Mouse (Mus musculus) ES-Bruce4 (cell line): ENCODE measurements around the gene Fads2.

ENCODE experiments used
- CTCF ChIP-seq: IDR thresholded peaks from one replicate; pipeline ENCODE4 v1.8.1; 2011; ENCODE audit warnings: low read depth, low read length
- EP300 ChIP-seq: IDR thresholded peaks from 2 replicates; pipeline ENCODE4 v1.6.1; 2011; ENCODE audit warnings: low read depth, low read length; ENCODE audit not compliant: insufficient read depth
- POLR2A ChIP-seq: IDR thresholded peaks from one replicate; pipeline ENCODE4 v1.8.1; 2011; ENCODE audit warnings: low read length; ENCODE audit not compliant: insufficient read depth

DNA sequence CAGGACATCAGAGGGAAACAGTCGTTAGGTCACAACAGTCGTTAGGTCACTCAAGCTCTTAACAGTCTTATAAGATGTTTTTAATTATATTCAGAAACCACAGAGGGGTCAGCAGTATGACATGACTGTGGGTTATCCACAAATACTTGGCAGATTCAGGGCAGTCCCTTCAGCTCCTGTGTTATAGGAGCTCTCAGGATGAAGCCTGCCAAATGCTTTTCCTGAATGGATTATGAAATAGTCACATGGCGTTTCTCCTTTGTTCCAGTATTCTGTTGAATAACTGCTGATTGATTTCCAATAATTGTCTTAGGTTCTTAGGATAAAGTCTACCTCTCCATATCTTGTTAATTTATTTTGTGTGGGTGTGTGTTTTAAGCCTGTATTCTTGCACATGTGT lies 47.6 kb upstream of the Fads2 start:
- TF ChIP-seq POLR2A (no peak), CTCF (no peak), EP300 (no peak)
